Mouse (Mus musculus): ENCODE results near the gene Fibcd1. TPM values are rescaled to one million over a fixed set of nuclear protein-coding genes. Genes with fewer than 3 reads are reported as not detected.

Fibcd1 gene
- total RNA-seq, 2 experiments from 2014 or later = not detected

GRCm38 (mm10) chr2:31862919-31863318, 17.1 kb upstream of the Fibcd1 start:
- intact Hi-C loops (cut with DNase I) = no loop called here
- no peak for DNase-seq

- DNase-seq = no peak
- intact Hi-C loops (cut with DNase I) = no loop called here
These were observed 12.7 kb upstream of the Fibcd1 start for GRCm38 (mm10) chr2:31858500-31858899.

GRCm38 (mm10) chr2:31857180-31857579, 11.4 kb upstream of the Fibcd1 start:
- intact Hi-C loops (cut with DNase I) = no loop called here
- DNase-seq = peak; percentile 18 to 45

- intact Hi-C loops (cut with DNase I) = no loop called here
- DNase-seq = no peak
These were observed 10.2 kb upstream of the Fibcd1 start for GRCm38 (mm10) chr2:31855991-31856390.

- intact Hi-C loops (cut with DNase I) = no loop called here
- DNase-seq = no peak
These were observed 4.3 kb upstream of the Fibcd1 start for GRCm38 (mm10) chr2:31850141-31850540.

GRCm38 (mm10) chr2:31847908-31848307, 2.1 kb upstream of the Fibcd1 start:
- intact Hi-C loops (cut with DNase I) = loop anchor here (2.0 to 5.0 kb wide), 2 partner anchors 61 to 165 kb away; no protein-coding TSS in a partner anchor

GRCm38 (mm10) chr2:31846692-31847660, 1.2 kb upstream of the Fibcd1 start:
- intact Hi-C loops (cut with DNase I) = loop anchor here (2.0 to 5.0 kb wide), 2 partner anchors 60 to 164 kb away; no protein-coding TSS in a partner anchor
- no peak for DNase-seq

More at GRCm38 (mm10) chr2:31847908-31848307, 2.1 kb upstream of the Fibcd1 start:
- no peak for DNase-seq

- intact Hi-C loops (cut with DNase I) = loop anchor here (5.0 kb wide), 1 partner anchor 58 kb away; no protein-coding TSS in a partner anchor
- DNase-seq = no peak
These were observed 301 bp downstream of the Fibcd1 start for GRCm38 (mm10) chr2:31845512-31845895.

- intact Hi-C loops (cut with DNase I) = loop anchor here (5.0 kb wide), 1 partner anchor 57 kb away; no protein-coding TSS in a partner anchor
- no peak for DNase-seq
These were observed 1.1 kb downstream of the Fibcd1 start for GRCm38 (mm10) chr2:31844729-31845136.

- intact Hi-C loops (cut with DNase I) = no loop called here
These were observed 6.9 kb downstream of the Fibcd1 start for GRCm38 (mm10) chr2:31838868-31839267.

GRCm38 (mm10) chr2:31836985-31837384, 8.8 kb downstream of the Fibcd1 start:
- DNase-seq = no peak
- intact Hi-C loops (cut with DNase I) = no loop called here

More at GRCm38 (mm10) chr2:31838868-31839267, 6.9 kb downstream of the Fibcd1 start:
- no peak for DNase-seq

- intact Hi-C loops (cut with DNase I) = no loop called here
- DNase-seq = no peak
These were observed 9.7 kb downstream of the Fibcd1 start for GRCm38 (mm10) chr2:31836091-31836490.

GRCm38 (mm10) chr2:31828311-31828825, 17.4 kb downstream of the Fibcd1 start:
- intact Hi-C loops (cut with DNase I) = no loop called here
- no peak for DNase-seq

GRCm38 (mm10) chr2:31827877-31828276, 17.9 kb downstream of the Fibcd1 start:
- DNase-seq = no peak
- intact Hi-C loops (cut with DNase I) = no loop called here

- intact Hi-C loops (cut with DNase I) = no loop called here
These were observed 19.4 kb downstream of the Fibcd1 start for GRCm38 (mm10) chr2:31826094-31827085.

GRCm38 (mm10) chr2:31825469-31825911, 20.3 kb downstream of the Fibcd1 start:
- no peak for DNase-seq
- intact Hi-C loops (cut with DNase I) = no loop called here

More at GRCm38 (mm10) chr2:31826094-31827085, 19.4 kb downstream of the Fibcd1 start:
- DNase-seq = no peak

GRCm38 (mm10) chr2:31823933-31824730, 21.7 kb downstream of the Fibcd1 start:
- intact Hi-C loops (cut with DNase I) = no loop called here
- DNase-seq = no peak

GRCm38 (mm10) chr2:31822524-31823371, 23.1 kb downstream of the Fibcd1 start:
- intact Hi-C loops (cut with DNase I) = no loop called here
- DNase-seq = no peak
